Mouse (Mus musculus) limb, embryonic 15.5 days (tissue): ENCODE measurements around the gene Ank3. TPM values are rescaled to one million over a fixed set of nuclear protein-coding genes. Genes with fewer than 3 reads are reported as not detected.

Experiments used
- ATAC-seq: fragments of 200-750 bp; cut with Nextera tagmentation; 2 replicates; pipeline ENCODE4 v1.8.0; 2017; ENCODE audit warnings: low read depth, moderate TSS enrichment; ENCODE audit not compliant: insufficient number of reproducible peaks, low FRiP score, low TSS enrichment
- H3K27ac ChIP-seq: fragments of 300-500 bp; sonication (generic); 2 replicates; pipeline ENCODE4 v1.5.1; 2015; ENCODE audit warnings: moderate library complexity, mild to moderate bottlenecking, inconsistent platforms
- H3K27me3 ChIP-seq: fragments of 300-500 bp; sonication (generic); 2 replicates; pipeline ENCODE4 v1.6.1; 2015; ENCODE audit warnings: inconsistent platforms
- H3K36me3 ChIP-seq: fragments of 300-500 bp; sonication (generic); 2 replicates; pipeline ENCODE4 v1.6.1; 2015; ENCODE audit warnings: inconsistent platforms
- H3K4me1 ChIP-seq: fragments of 300-500 bp; sonication (generic); 2 replicates; pipeline ENCODE4 v1.6.1; 2015; ENCODE audit warnings: inconsistent platforms
- H3K4me2 ChIP-seq: fragments of 300-500 bp; sonication (generic); 2 replicates; pipeline ENCODE4 v1.6.1; 2015; ENCODE audit warnings: mild to moderate bottlenecking, inconsistent platforms
- H3K4me3 ChIP-seq: fragments of 300-500 bp; sonication (generic); 2 replicates; pipeline ENCODE4 v1.5.1; 2015; ENCODE audit warnings: mild to moderate bottlenecking, inconsistent platforms
- H3K9ac ChIP-seq: fragments of 300-500 bp; sonication (generic); 2 replicates; pipeline ENCODE4 v1.6.1; 2015; ENCODE audit warnings: inconsistent platforms
- H3K9me3 ChIP-seq: fragments of 300-500 bp; sonication (generic); 2 replicates; pipeline ENCODE4 v1.6.1; 2016; ENCODE audit warnings: inconsistent platforms
- WGBS: fragments of 180-500 bp; shearing (Covaris S2); methylation state at CpG from one replicate; pipeline ENCODE4 v1.1.7; 2015; 5-methylcytosine and 5-hydroxymethylcytosine counted together
- polyA plus RNA-seq: library from polyadenylated mRNA; unstranded; fragments of >200 nt; fragmentation: Nextera tagmentation; extraction: Ambion mirVana; gene quantifications from 2 replicates; pipeline ENCODE4 v1.2.1, GENCODE M21; 2015

Gene Ank3
- polyA plus RNA-seq, 1 experiment from 2014 or later = 29.1 TPM

GRCm38 (mm10) chr10:69453531-69453930 is 55.0 kb downstream of the Ank3 start:
- no peak overlapping the region for H3K4me3 ChIP-seq
- H3K4me1 ChIP-seq = no peaks in the 10 kb centered on the region
- WGBS = 82% methylated on average over 6 of the region's 6 CpGs
- no peak overlapping the region for H3K27ac ChIP-seq
- H3K27me3 ChIP-seq = no peaks in the 10 kb centered on the region
- H3K4me2 ChIP-seq = no peak overlapping the region
- no peaks in the 10 kb centered on the region for H3K36me3 ChIP-seq
- no peaks in the 10 kb centered on the region for H3K9me3 ChIP-seq
- no peak overlapping the region for H3K9ac ChIP-seq
- ATAC-seq = no peak

GRCm38 (mm10) chr10:69454480-69454879 is 55.9 kb downstream of the Ank3 start:
- H3K4me3 ChIP-seq = no peak overlapping the region
- no peak for ATAC-seq
- no peak overlapping the region for H3K4me2 ChIP-seq
- no peaks in the 10 kb centered on the region for H3K4me1 ChIP-seq
- 49% methylated on average over 7 of the region's 7 CpGs for WGBS
- H3K9me3 ChIP-seq = no peaks in the 10 kb centered on the region
- no peaks in the 10 kb centered on the region for H3K36me3 ChIP-seq
- H3K9ac ChIP-seq = no peak overlapping the region
- no peak overlapping the region for H3K27ac ChIP-seq
- H3K27me3 ChIP-seq = no peaks in the 10 kb centered on the region

- no peak for ATAC-seq
- no peaks in the 10 kb centered on the region for H3K9me3 ChIP-seq
- no peaks in the 10 kb centered on the region for H3K36me3 ChIP-seq
- no peak overlapping the region for H3K9ac ChIP-seq
- H3K27me3 ChIP-seq = no peaks in the 10 kb centered on the region
- no peak overlapping the region for H3K4me2 ChIP-seq
- H3K4me3 ChIP-seq = no peak overlapping the region
- 67% methylated on average over 4 of the region's 4 CpGs for WGBS
- no peak overlapping the region for H3K27ac ChIP-seq
- H3K4me1 ChIP-seq = no peaks in the 10 kb centered on the region; the same call in 1 of the 2 replicates
These were observed 66.3 kb downstream of the Ank3 start for GRCm38 (mm10) chr10:69464826-69465225.

GRCm38 (mm10) chr10:69465558-69466200 is 67.1 kb downstream of the Ank3 start:
- H3K4me1 ChIP-seq = no peaks in the 10 kb centered on the region; the same call in 1 of the 2 replicates
- 77% methylated on average over 11 of the region's 11 CpGs for WGBS

GRCm38 (mm10) chr10:69466201-69466585 is 67.6 kb downstream of the Ank3 start:
- Histone ChIP-seq H3K36me3 (no peaks in the 10 kb centered on the region), H3K4me1 (no peaks in the 10 kb centered on the region; the same call in 1 of the 2 replicates), H3K9ac (no peak overlapping the region), H3K27me3 (no peaks in the 10 kb centered on the region), H3K4me3 (no peak overlapping the region), H3K9me3 (no peaks in the 10 kb centered on the region), H3K27ac (no peak overlapping the region), H3K4me2 (no peak overlapping the region)
- ATAC-seq = no peak
- 58% methylated on average over 2 of the region's 2 CpGs for WGBS

More at GRCm38 (mm10) chr10:69465558-69466200, 67.1 kb downstream of the Ank3 start:
- ATAC-seq = no peak
- Histone ChIP-seq H3K9me3 (no peaks in the 10 kb centered on the region), H3K27ac (no peak overlapping the region), H3K36me3 (no peaks in the 10 kb centered on the region), H3K27me3 (no peaks in the 10 kb centered on the region), H3K9ac (no peak overlapping the region), H3K4me2 (no peak overlapping the region), H3K4me3 (no peak overlapping the region)

GRCm38 (mm10) chr10:69466586-69466985 is 68.0 kb downstream of the Ank3 start:
- Histone ChIP-seq H3K4me1 (no peaks in the 10 kb centered on the region; the same call in 1 of the 2 replicates), H3K4me3 (no peak overlapping the region), H3K9ac (no peak overlapping the region), H3K9me3 (no peaks in the 10 kb centered on the region), H3K4me2 (no peak overlapping the region), H3K27ac (no peak overlapping the region), H3K27me3 (no peaks in the 10 kb centered on the region), H3K36me3 (no peaks in the 10 kb centered on the region)
- ATAC-seq = no peak
- 51% methylated on average over 4 of the region's 4 CpGs for WGBS

- WGBS = 44% methylated on average over 2 of the region's 2 CpGs
- no peak overlapping the region for H3K4me2 ChIP-seq
- no peak overlapping the region for H3K4me3 ChIP-seq
- no peak overlapping the region for H3K9ac ChIP-seq
- no peaks in the 10 kb centered on the region for H3K9me3 ChIP-seq
- no peak for ATAC-seq
- no peak overlapping the region for H3K27ac ChIP-seq
- no peaks in the 10 kb centered on the region for H3K36me3 ChIP-seq
- no peaks in the 10 kb centered on the region for H3K27me3 ChIP-seq
- H3K4me1 ChIP-seq = no peaks in the 10 kb centered on the region; the same call in 1 of the 2 replicates
These were observed 68.6 kb downstream of the Ank3 start for GRCm38 (mm10) chr10:69467182-69467581.

- H3K27ac ChIP-seq = no peak overlapping the region
- 74% methylated on average over 4 of the region's 4 CpGs for WGBS
These were observed 73.3 kb downstream of the Ank3 start for GRCm38 (mm10) chr10:69471841-69472240.

GRCm38 (mm10) chr10:69476871-69477270 is 78.3 kb downstream of the Ank3 start:
- Histone ChIP-seq H3K4me2 (no peak overlapping the region), H3K9ac (no peak overlapping the region), H3K4me3 (no peak overlapping the region), H3K27ac (no peak overlapping the region), H3K27me3 (no peaks in the 10 kb centered on the region), H3K9me3 (no peaks in the 10 kb centered on the region), H3K4me1 (no peaks in the 10 kb centered on the region), H3K36me3 (no peaks in the 10 kb centered on the region)
- WGBS = 28% methylated on average over 1 of the region's 1 CpGs
- no peak for ATAC-seq

More at GRCm38 (mm10) chr10:69471841-69472240, 73.3 kb downstream of the Ank3 start:
- Histone ChIP-seq H3K4me2 (no peak overlapping the region), H3K4me1 (no peaks in the 10 kb centered on the region; the same call in 1 of the 2 replicates), H3K9ac (no peak overlapping the region), H3K36me3 (no peaks in the 10 kb centered on the region), H3K27me3 (no peaks in the 10 kb centered on the region), H3K4me3 (no peak overlapping the region), H3K9me3 (no peaks in the 10 kb centered on the region)
- ATAC-seq = no peak

GRCm38 (mm10) chr10:69477656-69478055 is 79.1 kb downstream of the Ank3 start:
- Histone ChIP-seq H3K4me1 (no peaks in the 10 kb centered on the region), H3K4me3 (no peak overlapping the region), H3K36me3 (no peaks in the 10 kb centered on the region), H3K9me3 (no peaks in the 10 kb centered on the region), H3K27ac (no peak overlapping the region), H3K9ac (no peak overlapping the region), H3K4me2 (no peak overlapping the region), H3K27me3 (no peaks in the 10 kb centered on the region)
- 60% methylated on average over 2 of the region's 2 CpGs for WGBS
- no peak for ATAC-seq

GRCm38 (mm10) chr10:69478831-69479230 is 80.3 kb downstream of the Ank3 start:
- Histone ChIP-seq H3K27me3 (no peaks in the 10 kb centered on the region), H3K4me2 (no peak overlapping the region), H3K9ac (no peak overlapping the region), H3K4me3 (no peak overlapping the region), H3K27ac (no peak overlapping the region), H3K9me3 (no peaks in the 10 kb centered on the region), H3K36me3 (no peaks in the 10 kb centered on the region), H3K4me1 (no peaks in the 10 kb centered on the region)
- 45% methylated on average over 3 of the region's 3 CpGs for WGBS
- no peak for ATAC-seq

GRCm38 (mm10) chr10:69485191-69485786 is 86.7 kb downstream of the Ank3 start:
- no peaks in the 10 kb centered on the region for H3K9me3 ChIP-seq
- WGBS = 95% methylated on average over 6 of the region's 6 CpGs

More at GRCm38 (mm10) chr10:69485191-69485786, 86.7 kb downstream of the Ank3 start:
- no peak for ATAC-seq
- no peaks in the 10 kb centered on the region for H3K36me3 ChIP-seq
- no peaks in the 10 kb centered on the region for H3K27me3 ChIP-seq
- H3K4me2 ChIP-seq = no peak overlapping the region
- no peak overlapping the region for H3K4me3 ChIP-seq
- no peak overlapping the region for H3K27ac ChIP-seq
- H3K4me1 ChIP-seq = no peaks in the 10 kb centered on the region
- H3K9ac ChIP-seq = no peak overlapping the region
